Mouse (Mus musculus) inflammation-experienced regulatory T-cells, adult 6 months (primary cell): ENCODE results near the gene Polr2j. TPM values are rescaled to one million over a fixed set of nuclear protein-coding genes. Genes with fewer than 3 reads are reported as not detected.
"Not testable (repeated sequence)": the region's sequence is repeated elsewhere in the genome, so short reads cannot be mapped to it uniquely, and the experiment has no call there.

Source experiments
- ATAC-seq: one replicate; pipeline ENCODE4 v1.8.0; 2017
- polyA plus RNA-seq, 3 experiments: library from polyadenylated mRNA; unstranded; fragments of 100-300 nt; shearing (Covaris generic); gene quantifications; one replicate each; pipeline ENCODE4 v1.2.1; 2017

Polr2j gene
- polyA plus RNA-seq, 3 experiments from 2014 or later: 120 to 150 (median 121) TPM

DNA sequence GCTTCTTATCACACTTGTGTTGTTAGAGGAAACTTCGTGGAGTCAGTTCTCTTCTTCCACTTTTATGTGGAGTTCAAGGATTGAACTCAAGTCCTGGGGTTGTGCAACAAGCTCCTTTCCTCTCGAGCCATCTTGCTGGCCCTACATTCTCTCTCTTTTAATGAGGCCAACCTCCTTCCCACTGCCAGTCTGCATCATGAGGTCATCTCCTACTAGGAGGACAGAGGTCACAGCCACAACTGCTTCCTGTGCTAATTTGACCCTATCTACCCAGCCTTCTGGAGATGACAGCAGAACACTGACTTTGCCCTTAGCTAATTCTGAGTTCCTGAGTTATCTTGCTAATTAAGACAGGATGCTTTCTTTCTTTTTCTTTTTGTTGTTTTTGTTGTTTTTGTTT is 7.9 kb upstream of the Polr2j start:
- ATAC-seq: no peak

DNA sequence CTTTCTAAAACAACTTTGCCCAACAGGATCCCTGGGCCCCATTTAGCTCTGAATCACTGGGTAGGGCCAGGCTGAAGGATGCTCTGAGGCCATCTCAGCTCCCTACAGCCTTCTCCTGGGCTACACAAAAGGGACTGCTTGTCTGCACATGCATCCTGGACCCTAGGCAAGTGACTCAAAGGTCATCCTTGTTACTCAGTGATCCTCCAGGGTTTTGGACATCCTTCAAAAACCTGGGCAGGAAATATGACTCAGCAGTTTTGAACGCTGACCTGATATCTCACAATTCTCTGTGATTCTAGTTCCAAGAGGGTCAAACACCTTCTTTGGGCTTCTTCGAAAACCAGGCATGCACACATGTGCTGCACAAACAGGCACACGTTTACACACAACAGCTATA is 7.4 kb upstream of the Polr2j start:
- ATAC-seq: no peak

DNA sequence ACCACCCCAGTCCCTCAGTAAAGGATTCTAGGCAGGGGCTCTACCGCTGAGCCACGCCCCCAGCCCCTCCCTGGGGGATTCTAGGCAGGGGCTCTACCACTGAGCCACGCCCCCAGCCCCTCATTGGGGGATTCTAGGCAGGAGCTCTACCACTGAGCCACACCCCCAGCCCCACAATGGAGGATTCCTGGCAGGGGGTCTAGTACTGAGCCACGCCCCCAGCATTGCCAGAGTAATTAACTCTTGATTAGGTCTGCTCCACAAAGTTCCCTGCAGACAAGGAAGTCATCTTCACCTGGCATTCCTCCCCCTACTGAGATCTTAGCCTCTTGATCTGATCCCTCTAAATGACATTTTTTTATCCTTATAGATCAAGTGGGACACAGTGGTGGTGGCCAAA is 2.9 kb upstream of the Polr2j start:
- not testable (repeated sequence) for ATAC-seq

DNA sequence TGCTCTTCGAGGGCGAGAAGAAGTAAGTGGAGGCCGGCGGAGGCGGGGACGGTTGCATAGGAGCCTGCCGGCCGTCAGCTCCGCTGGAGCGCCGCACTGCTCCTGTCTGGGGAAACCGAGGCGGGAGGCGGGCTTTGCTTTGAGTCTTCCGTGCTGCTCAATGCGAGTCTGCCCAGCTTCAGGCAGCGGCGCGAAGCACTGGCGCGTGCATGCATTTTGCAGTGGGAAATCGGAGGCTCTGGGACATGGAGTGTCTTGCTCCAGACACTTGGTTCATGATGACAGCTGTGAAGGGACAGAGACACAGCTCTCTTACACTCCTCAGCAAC is 317 bp downstream of the Polr2j start:
- peak; percentile 56 for ATAC-seq

DNA sequence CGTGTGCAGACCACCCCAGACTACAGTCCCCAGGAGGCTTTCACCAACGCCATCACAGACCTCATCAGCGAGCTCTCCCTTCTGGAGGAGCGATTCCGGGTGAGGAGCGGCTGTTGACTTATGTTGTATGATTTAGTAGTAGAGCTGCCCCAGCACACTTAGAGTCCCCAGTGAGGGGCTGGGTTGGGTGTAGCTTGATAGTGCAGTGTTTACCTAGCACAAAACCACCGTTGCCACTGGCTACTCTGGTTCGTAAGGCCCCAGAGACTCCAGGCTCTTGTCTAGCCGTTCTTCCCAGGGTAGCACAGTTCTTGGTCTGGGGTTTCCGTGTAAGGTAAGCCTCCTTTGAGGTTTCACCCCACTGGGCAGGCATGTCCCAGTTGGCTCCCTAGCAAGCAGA is 5.7 kb downstream of the Polr2j start:
- ATAC-seq: no peak

DNA sequence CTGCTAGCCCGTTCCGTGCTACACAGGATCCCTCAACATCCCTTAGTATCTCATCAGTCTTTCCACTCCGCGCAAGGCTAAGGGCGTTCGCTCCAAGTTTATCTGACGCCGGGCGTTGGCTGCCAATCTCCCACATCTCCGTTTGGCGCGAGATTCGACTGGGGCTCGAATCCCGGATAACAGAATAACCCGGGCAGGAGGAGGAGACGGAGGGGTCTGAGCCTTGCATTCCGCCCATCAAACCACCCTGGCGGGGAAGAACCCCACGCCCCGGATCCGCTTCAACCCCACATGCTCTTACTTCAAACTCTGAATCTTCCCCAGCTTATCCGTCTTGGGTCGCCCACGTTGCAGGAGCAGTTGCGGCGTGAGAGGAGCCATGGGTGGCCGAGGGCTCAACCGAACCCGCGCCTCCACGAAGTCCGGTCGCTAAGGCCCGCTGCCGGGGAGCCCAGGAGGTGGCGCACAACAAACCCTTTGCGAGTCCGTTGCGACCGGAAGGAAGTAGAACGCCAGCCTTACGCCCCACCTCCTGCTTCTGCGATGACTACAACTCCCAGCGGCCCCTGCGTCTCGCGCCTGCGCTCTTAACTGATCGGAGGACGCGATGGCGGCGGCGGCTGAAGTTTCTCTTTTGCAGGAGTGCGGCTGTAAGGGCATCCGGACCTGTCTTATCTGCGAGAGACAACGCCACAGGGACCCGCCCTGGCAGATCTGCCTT is 19.3 kb downstream of the Polr2j start, which contains the start of the genes Lrwd1 and Alkbh4:
Gene Lrwd1, minus strand, starts transcription at position 504 of the 721 bp plus-strand sequence.
Gene Alkbh4, plus strand, starts transcription at position 576 of the 721 bp plus-strand sequence.
- ATAC-seq: peak; percentile 95

DNA sequence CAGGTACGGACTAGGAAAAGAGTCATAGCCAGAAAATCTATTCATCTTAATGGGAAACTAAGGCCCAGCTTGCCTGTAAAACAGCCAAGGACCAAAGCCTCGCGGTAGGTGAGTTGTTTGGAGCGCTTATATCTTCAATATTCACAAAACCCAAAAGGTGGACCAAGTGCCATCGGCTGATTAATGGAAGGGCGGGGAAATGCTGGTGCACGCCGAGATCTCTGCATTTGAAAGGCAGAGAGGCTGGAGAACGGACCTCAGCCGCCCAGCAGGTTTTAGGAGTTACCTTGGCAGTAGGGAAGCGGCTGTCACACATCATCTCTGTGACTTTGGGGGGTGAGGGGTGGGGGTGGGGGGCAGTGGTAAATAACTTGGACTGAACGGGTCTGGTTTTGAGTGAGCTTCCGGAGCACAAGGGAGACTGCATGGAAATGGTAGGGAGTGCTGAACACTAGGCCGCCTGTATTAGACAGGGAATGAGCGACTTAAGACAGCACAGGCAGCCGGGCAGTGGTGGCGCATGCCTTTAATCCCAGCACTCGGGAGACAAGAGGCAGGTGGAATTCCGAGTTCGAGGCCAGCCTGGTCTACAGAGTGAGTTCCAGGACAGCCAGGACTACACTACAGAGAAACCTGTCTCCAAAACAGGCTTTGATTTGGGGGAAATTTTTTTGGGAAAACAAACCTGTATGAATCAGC is 20.0 kb downstream of the Polr2j start:
- ATAC-seq: no peak

DNA sequence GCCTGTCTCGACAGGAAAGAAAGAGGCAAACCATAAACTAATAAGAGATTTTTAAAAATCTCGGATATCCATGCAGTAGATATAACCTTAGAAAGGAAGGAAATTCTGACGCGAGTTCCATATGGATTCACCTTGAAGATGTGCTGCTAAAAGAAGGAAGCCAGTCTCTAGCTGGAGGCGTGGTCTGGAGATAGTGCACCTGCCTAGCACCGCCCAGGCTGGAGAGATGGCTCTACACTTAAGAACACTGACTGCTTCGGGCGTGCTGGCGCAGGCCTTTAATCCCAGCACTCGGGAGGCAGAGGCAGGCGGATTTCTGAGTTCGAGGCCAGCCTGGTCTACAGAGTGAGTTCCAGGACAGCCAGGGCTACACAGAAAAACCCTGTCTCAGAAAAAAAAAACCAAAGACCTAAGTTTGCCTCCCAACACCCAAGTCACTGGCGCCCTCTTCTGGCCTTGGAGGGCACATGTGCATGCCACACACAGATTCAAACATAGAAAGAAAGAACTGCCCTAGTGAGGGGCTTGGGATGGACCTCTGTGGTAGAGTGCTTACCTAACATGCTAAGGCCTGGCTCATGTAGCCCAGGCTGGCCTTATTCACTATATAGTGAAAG is 21.3 kb downstream of the Polr2j start:
- ATAC-seq: no peak

DNA sequence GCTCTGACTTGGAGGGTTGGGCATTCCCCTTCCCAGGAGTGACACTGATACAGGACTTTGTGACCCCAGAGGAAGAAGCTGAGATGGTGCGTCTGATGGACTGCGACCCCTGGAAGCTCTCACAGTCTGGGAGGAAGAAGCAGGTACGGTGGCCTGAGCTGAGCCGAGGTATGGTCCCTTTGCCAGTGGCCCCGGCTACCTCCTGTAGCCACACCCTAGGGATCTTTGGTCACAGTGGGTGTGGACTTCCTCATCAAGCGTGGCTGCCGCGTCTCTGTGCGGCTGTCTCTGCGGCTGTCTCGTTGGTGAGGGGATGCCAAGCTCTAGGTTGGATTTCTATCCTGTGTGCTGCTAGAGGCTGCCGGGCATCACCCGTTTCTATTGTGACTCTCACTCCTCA is 23.0 kb downstream of the Polr2j start:
- no peak for ATAC-seq

DNA sequence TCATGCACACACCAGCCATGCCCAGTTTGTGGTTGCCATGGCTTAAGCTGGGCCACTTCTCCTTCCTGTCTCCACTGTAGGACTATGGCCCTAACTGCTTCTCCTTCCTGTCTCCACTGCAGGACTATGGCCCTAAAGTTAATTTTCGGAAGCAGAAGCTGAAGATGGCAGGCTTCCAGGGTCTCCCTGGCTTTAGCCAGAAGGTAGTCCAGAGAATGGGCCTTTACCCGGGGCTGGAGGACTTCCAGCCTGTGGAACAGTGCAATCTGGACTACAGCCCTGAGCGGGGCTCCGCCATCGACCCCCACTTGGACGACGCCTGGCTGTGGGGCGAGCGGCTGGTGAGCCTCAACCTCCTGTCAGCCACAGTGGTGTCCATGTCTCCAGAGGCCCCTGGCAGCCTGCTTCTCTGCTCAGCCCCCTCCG is 23.6 kb downstream of the Polr2j start:
- ATAC-seq: no peak

DNA sequence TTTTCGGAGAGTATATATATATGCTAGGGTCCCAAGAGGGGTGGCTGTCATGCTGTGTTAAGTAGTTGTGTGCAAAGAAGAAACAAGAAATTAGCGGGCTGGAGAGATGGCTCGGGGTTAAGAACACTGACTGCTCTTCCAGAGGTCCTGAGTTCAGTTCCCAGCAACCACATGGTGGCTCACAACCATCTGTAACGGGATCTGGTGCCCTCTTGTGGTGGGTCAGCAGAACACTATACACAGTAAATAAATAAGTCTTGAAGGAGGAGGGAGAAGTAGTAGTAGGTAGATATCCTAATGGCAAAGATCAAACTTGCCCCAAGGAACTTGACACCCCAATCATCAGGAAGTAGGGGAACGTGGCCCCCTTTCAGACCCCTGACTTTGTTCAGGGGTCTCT is 26.3 kb downstream of the Polr2j start:
- ATAC-seq: no peak

DNA sequence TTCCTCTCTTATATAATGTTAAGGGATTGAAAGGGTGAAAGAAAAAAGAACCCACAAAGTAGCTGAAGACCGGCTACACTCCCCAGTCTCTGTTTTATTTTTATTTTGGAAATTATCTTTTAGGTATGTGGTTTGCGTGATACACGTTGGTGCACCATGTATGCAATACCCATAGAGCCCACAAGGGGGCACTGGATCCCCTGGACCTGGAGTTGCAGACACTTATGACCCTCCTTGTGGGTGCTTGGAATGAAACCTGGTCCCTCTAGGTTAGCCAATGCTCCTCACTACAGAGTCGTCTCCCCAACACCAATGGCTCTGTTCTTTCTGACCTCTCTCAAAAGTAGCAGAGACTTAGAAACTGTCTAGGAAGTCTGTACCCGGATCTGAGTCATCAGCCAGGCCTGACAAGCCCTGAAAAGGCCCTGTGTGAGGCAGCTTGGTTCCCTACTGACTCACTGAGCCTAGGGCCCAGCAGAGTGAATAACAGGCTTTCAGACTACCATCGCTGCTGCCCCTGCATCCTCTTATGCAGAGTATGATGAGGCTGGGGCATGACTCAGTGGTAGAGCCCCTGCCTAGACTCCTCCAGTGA is 26.8 kb downstream of the Polr2j start:
- ATAC-seq: no peak

DNA sequence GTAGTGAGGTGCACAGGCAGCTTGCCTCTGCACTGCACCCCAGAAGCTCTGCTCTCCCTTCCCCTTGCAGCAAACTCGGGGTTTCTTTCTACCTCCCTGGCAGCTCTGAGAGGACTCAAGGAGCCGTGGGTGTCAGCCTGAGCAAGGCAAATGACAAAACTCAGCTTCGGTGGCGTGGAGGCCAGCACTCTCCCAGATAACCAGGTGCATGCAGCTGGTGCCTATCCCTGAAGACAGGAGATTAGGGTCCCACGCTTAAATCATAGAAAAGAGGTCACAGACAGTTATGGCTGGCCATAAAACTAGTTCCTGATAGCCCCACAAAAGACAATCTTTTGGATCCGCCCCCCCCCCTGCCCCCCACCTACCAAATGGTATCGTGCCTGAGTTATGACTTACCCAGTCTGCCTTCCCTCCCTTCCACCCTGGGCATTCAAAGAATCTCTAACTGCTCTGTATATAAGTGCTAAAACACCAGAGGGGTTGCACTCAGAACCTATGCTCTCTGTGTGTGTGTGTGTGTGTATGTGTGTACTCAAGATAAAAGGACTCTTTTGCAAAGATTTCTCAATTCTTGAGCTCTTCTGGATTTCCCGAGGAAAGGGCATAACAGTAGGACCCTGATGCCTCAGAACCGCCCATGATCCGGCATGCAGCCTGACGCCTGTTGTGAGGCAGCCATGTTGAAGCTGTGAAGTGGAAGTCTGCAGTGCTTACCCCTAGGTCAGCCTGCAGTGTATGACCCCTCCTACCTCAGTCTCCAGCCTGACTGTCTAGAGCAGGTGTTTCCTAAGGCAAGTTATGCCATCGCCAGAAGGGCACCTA is 28.4 kb downstream of the Polr2j start:
- ATAC-seq: no peak

DNA sequence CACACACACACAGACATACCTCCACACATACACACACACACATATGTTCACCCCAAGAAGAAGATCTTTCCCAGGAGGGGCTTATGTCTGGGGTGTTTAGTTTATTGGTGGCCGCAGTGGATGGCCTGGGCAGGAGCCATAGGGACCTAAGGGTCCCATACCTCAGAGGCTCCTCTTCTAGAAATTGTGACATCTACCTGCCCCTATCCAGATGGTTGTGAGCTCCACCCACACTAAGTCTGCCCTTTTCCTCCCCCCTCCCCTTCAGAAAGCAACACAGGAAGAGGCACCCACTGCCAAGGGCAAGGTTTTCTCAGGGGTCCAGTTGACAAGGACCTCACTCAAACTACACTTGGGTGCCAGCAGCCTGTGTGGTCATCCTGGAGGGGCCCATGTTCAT is 30.5 kb downstream of the Polr2j start:
- ATAC-seq: peak; percentile 69

DNA sequence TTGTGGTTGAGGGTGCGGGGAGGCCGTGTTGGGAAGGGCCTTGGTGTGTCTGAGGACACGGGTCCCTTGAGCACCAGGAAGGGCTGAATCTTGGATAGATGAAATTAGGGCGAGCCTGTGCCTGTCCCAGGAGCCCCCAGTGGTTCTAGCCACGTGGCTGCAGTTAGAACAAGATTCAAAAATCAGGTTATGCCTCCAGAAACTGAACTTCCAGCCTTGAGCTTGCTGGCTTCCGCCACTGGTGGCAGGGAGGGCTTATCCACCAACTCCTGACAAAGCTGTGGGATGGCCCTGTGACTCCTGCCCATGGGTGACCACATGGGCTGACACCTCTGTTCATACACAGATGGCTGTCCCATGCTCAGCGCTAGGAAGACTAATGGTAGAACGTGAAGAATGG is 31.3 kb downstream of the Polr2j start:
- no peak for ATAC-seq

DNA sequence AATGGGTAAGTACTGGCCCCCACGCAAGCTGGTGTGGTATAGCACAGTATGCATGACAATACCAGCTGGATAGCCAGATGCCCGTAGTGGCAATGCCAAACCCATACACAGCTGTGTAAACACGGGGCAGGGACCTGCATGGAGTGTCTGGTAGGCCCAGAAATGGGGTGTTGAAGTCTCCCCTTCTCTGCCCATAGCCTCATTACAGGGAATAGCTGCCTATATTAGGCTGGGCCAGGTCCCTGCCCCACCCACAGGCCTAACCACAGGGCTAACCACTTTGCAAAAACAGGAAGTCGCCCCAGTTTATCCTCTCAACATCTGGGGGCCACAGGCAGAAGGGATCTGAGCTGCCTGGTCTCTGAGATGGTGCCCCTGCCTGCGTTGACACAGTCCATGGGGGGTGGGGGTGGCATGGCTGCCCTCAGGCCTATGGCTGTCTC is 32.7 kb downstream of the Polr2j start:
- ATAC-seq: peak; percentile 68

DNA sequence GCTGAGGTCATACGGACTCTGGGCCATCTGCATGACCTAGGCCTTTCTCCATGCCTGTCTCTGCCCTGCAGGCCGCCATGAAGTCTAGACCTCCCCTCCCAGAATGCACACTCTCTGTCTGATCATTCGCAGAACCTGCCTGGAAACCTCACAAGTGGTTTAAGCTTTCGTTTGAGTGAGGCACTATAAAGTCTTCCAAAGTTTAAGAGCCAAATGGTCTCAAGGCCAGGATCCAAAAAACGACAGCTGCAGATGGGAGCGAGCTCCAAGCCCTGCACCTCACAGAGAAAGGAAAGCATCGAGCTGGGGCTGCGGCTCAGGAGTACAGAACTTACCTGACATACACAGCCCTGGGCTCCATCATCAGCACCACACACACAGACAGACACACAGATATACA is 35.9 kb downstream of the Polr2j start:
- ATAC-seq: no peak

DNA sequence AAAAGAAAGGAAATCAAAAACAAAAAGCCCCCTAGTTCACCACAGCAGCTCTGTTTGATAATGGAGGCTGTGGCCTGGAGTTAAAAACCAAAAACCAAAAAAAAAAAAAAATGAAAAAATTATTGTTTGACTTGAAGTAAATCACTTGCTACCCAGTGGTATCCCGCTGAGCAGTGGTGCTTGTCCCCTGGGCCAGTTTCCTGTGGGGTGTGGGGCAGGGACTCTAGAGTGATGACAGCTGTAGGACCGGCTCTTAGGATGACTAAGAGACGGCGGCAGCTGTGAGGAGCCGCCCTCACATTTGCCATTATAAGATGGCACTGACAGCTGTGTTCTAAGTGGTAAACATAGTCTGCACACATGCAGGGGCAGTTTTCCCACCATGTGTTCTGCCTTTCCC is 39.0 kb downstream of the Polr2j start:
- ATAC-seq: peak; percentile 61

DNA sequence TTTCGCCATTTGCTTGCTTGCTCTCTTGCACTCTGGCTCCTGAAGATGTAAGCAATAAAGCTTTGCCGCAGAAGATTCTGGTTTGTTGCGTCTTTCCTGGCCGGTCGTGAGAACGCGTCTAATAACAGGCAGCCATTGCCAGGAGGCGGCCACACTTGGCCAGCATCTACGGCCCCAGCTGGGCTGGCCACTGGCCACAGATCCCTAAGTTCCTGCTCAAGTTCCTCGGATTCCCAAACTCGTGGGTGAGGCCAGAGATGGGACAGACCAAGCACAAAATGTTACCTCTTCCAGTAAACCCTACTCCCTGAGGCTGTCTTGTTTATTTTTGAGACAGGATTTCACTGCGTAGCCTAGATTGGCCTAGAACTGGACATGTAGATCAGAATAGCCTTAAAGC is 43.7 kb downstream of the Polr2j start:
- ATAC-seq: not testable (repeated sequence)

DNA sequence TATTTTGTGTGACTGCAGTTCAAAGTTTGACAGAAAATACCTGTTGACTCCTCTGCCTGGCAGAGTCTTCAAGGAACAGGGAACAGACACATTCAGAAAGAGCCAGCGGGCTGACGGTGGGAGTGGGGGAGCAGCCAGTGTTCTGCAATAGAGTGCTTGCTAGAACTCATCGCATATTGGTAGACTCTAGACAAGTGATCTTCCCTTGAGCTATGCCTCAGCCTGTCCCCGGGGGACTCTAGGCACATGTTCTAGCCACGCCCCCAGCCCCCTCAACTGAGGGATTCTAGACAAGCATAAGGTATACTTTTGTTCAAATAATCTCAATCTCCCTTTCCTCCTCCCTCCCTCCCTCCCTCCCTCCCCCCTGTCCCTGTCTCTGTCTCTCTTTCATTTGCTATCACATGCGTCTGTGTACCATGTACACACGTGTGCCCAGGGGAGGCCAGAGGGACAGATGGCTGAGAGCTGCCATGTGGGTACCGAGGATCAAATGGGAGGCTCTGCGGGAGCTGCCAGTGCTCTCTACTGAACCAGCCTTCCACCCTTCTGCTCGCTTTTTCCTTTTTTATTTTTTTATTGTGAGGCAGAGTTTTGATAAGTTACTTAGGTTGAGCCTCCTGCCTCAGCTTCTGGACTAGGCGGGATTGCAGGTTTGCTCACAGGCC is 47.5 kb downstream of the Polr2j start:
- no peak for ATAC-seq

DNA sequence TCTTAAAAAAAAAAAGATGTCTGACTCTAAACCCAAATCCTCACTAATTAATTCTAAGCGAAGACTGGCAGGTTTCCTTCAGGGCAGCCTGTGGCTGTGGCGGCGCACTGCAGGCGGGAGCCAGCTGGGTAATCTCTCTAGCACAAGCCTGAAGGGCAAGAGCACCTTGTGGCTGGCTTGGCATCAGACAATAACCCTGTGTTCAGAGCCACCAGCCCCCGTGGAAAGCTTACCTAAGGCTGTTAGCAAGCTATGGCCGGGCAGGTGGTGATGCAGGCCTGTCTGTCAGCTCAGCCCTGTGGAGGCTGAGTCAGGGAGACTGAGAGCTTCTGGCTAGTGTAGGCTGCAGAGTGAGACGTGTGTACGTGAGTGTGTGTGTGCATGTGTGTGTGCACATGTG is 48.8 kb downstream of the Polr2j start:
- ATAC-seq: no peak

DNA sequence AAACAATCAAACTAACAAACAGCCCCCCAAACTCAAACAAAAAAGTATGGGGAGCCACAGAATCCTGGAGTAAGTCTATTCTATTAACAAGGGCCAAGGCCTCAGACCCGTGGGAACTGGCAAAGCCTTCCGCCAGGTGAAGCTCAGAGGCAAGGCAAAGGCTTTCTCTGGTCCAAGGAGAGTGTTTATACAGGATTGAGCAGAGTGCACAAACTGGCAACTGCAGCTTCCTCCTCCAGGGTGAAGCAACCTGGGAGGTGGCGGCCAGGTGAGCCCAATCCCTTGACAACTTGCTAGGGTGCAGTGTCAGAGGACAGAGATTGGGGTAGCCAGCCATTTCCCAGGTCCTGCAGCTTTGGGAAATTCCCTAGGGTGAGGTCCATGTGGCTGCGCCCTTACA is 50.9 kb downstream of the Polr2j start:
- no peak for ATAC-seq
